Mouse (Mus musculus) fibroblast of lung, adult 2 months (primary cell): ENCODE data around the gene Enho.
A peak's percentile ranks its signal among the peaks of the same experiment; 100 is the strongest.

ENCODE experiments used
- DNase-seq: peaks from one replicate; pipeline ENCODE4 v3.0.0-alpha.2; 2011; ENCODE audit warnings: low read depth

Enho gene

GRCm38 (mm10) chr4:41631390-41631789, 8.7 kb downstream of the Enho start:
- DNase-seq = no peak

- no peak for DNase-seq
Observed at GRCm38 (mm10) chr4:41630196-41630595, 9.9 kb downstream of the Enho start.

- DNase-seq = no peak
Observed at GRCm38 (mm10) chr4:41628202-41628927, 11.8 kb downstream of the Enho start.

GRCm38 (mm10) chr4:41622071-41622470, 18.1 kb downstream of the Enho start:
- DNase-seq = no peak

- no peak for DNase-seq
Observed at GRCm38 (mm10) chr4:41618916-41619746, 21.0 kb downstream of the Enho start.

GRCm38 (mm10) chr4:41615661-41616599, 24.2 kb downstream of the Enho start:
- peak; percentile 58 for DNase-seq

- DNase-seq = no peak
Observed at GRCm38 (mm10) chr4:41614156-41614555, 26.0 kb downstream of the Enho start.

GRCm38 (mm10) chr4:41612166-41612565, 28.0 kb downstream of the Enho start:
- DNase-seq = no peak

GRCm38 (mm10) chr4:41610594-41610980, 29.5 kb downstream of the Enho start:
- DNase-seq = no peak

GRCm38 (mm10) chr4:41609681-41610593, 30.2 kb downstream of the Enho start:
- no peak for DNase-seq

- no peak for DNase-seq
Observed at GRCm38 (mm10) chr4:41606784-41607183, 33.3 kb downstream of the Enho start.

- DNase-seq = no peak
Observed at GRCm38 (mm10) chr4:41604476-41605396, 35.4 kb downstream of the Enho start.

GRCm38 (mm10) chr4:41602818-41603217, 37.3 kb downstream of the Enho start:
- DNase-seq = no peak
